Mouse (Mus musculus) ES-Bruce4 (cell line): Measurements from ENCODE around the gene Trim14.

Experiments used
- CTCF ChIP-seq: IDR thresholded peaks from one replicate; pipeline ENCODE4 v1.8.1; 2011; ENCODE audit warnings: low read depth, low read length
- POLR2A ChIP-seq: IDR thresholded peaks from one replicate; pipeline ENCODE4 v1.8.1; 2011; ENCODE audit warnings: low read length; ENCODE audit not compliant: insufficient read depth

- TF ChIP-seq CTCF, result no peak
- TF ChIP-seq POLR2A, result no peak
These were observed 83.5 kb downstream of the Trim14 start for GRCm38 (mm10) chr4:46452481-46452850.
